Mouse (Mus musculus) midbrain, postnatal 0 days (tissue): ENCODE data around the gene Krt5. TPM values are rescaled to one million over a fixed set of nuclear protein-coding genes. Genes with fewer than 3 reads are reported as not detected.

Source experiments
- ATAC-seq: fragments of 200-750 bp; cut with Nextera tagmentation; 2 replicates; pipeline ENCODE4 v1.8.0; 2017; ENCODE audit warnings: moderate number of reproducible peaks, mild to moderate bottlenecking, moderate TSS enrichment, moderate library complexity; ENCODE audit not compliant: low FRiP score
- DNase-seq: peaks from one replicate; pipeline ENCODE4 v3.0.0-alpha.2; 2015; ENCODE audit warnings: low spot score
- H3K27ac ChIP-seq: fragments of 300-500 bp; sonication (generic); 2 replicates; pipeline ENCODE4 v1.5.1; 2014; ENCODE audit warnings: low read depth, mild to moderate bottlenecking, low read length, mixed read lengths
- H3K27me3 ChIP-seq: fragments of 300-500 bp; sonication (generic); 2 replicates; pipeline ENCODE4 v1.6.1; 2014; ENCODE audit warnings: low read length, control low read depth, mixed read lengths; ENCODE audit not compliant: insufficient read depth
- H3K36me3 ChIP-seq: fragments of 300-500 bp; sonication (generic); 2 replicates; pipeline ENCODE4 v1.6.1; 2014; ENCODE audit warnings: low read length, control low read depth, mixed read lengths; ENCODE audit not compliant: insufficient read depth
- H3K4me1 ChIP-seq: fragments of 300-500 bp; sonication (generic); 2 replicates; pipeline ENCODE4 v1.6.1; 2014; ENCODE audit warnings: mild to moderate bottlenecking, control low read depth, antibody characterized with exemption, low read length, mixed read lengths; ENCODE audit not compliant: insufficient read depth
- H3K4me2 ChIP-seq: fragments of 300-500 bp; sonication (generic); 2 replicates; pipeline ENCODE4 v1.6.1; 2014; ENCODE audit warnings: low read depth, mild to moderate bottlenecking, low read length, mixed read lengths; ENCODE audit not compliant: poor library complexity, severe bottlenecking
- H3K4me3 ChIP-seq: fragments of 300-500 bp; sonication (generic); 2 replicates; pipeline ENCODE4 v1.5.1; 2014; ENCODE audit warnings: low read depth, mild to moderate bottlenecking, low read length, moderate library complexity
- H3K9ac ChIP-seq: fragments of 300-500 bp; sonication (generic); replicated peaks from 2 replicates; pipeline ENCODE4 v1.6.1; 2014; ENCODE audit warnings: mild to moderate bottlenecking, low read length, moderate library complexity, mixed read lengths; ENCODE audit not compliant: poor library complexity, severe bottlenecking
- H3K9me3 ChIP-seq: fragments of 300-500 bp; sonication (generic); 2 replicates; pipeline ENCODE4 v1.6.1; 2016; ENCODE audit warnings: low read length, control low read depth
- CTCF ChIP-seq: IDR thresholded peaks from 2 replicates; pipeline ENCODE4 v1.5.1; 2016; ENCODE audit warnings: antibody characterized with exemption, mild to moderate bottlenecking
- WGBS: fragments of 180-500 bp; shearing (Covaris S2); extraction: QIAGEN DNeasy Blood & Tissue Kit; methylation state at CpG from one replicate; pipeline ENCODE4 v1.1.7; 2014; 5-methylcytosine and 5-hydroxymethylcytosine counted together
- polyA plus RNA-seq: library from polyadenylated mRNA; unstranded; fragments of >200 nt; fragmentation: Nextera tagmentation; extraction: Ambion mirVana; gene quantifications from 2 replicates; pipeline ENCODE4 v1.2.1, GENCODE M21; 2015
- total RNA-seq: library from RNA; depleted of rRNA; stranded (reverse); fragments of >200 nt; gene quantifications from 2 replicates; pipeline ENCODE4 v1.2.3, GENCODE M21; 2014; rRNA removed

The Krt5 gene
- 6.4 TPM in 1 of 2 replicates, not detected in the other for total RNA-seq
- 0.14 TPM in 1 of 2 replicates, not detected in the other for polyA plus RNA-seq

GRCm38 (mm10) chr15:101712720-101713119 is at the start of gene Krt5:
Gene Krt5, minus strand, starts transcription at chr15:101712898.
- Histone ChIP-seq H3K27me3 (no peaks in the 10 kb centered on the region), H3K9ac (no peak within 1 kb of the TSS), H3K9me3 (no peaks in the 10 kb centered on the region), H3K4me2 (no peak within 1 kb of the TSS), H3K27ac (no peak within 1 kb of the TSS), H3K36me3 (no peaks in the 10 kb centered on the region), H3K4me1 (no peaks in the 10 kb centered on the region; the same call in 1 of the 2 replicates), H3K4me3 (no peak within 1 kb of the TSS)
- no peak for DNase-seq
- no peak for ATAC-seq
- 76% methylated on average over 13 of the region's 13 CpGs for WGBS
- TF ChIP-seq CTCF: no peak

GRCm38 (mm10) chr15:101742711-101743110 is 30.0 kb upstream of the Krt5 start, which contains the start of gene Krt71:
Gene Krt71, minus strand, starts transcription at chr15:101743109.
- Histone ChIP-seq H3K4me3 (no peak within 1 kb of the TSS), H3K9me3 (no peaks in the 10 kb centered on the region), H3K4me1 (no peaks in the 10 kb centered on the region; the same call in 1 of the 2 replicates), H3K27ac (no peak within 1 kb of the TSS), H3K36me3 (no peaks in the 10 kb centered on the region), H3K9ac (no peak within 1 kb of the TSS), H3K4me2 (no peak within 1 kb of the TSS), H3K27me3 (no peaks in the 10 kb centered on the region)
- TF ChIP-seq CTCF: no peak
- 60% methylated on average over 14 of the region's 14 CpGs for WGBS
- ATAC-seq: no peak
- no peak for DNase-seq

GRCm38 (mm10) chr15:101737786-101738185 is 25.1 kb upstream of the Krt5 start:
- Histone ChIP-seq H3K4me1 (no peaks in the 10 kb centered on the region; the same call in 1 of the 2 replicates), H3K9ac (no peak overlapping the region), H3K27me3 (no peaks in the 10 kb centered on the region), H3K27ac (no peak overlapping the region), H3K4me2 (no peak overlapping the region), H3K4me3 (no peak overlapping the region), H3K9me3 (no peaks in the 10 kb centered on the region), H3K36me3 (no peaks in the 10 kb centered on the region)
- DNase-seq (peak; percentile 10), ATAC-seq (no peak)
- no peak for TF ChIP-seq CTCF
- 59% methylated on average over 7 of the region's 7 CpGs for WGBS

GRCm38 (mm10) chr15:101730653-101731052 is 18.0 kb upstream of the Krt5 start:
- Histone ChIP-seq H3K36me3 (no peaks in the 10 kb centered on the region), H3K4me1 (no peaks in the 10 kb centered on the region), H3K4me2 (no peak overlapping the region), H3K27me3 (no peaks in the 10 kb centered on the region), H3K9me3 (no peaks in the 10 kb centered on the region), H3K27ac (no peak overlapping the region), H3K9ac (no peak overlapping the region), H3K4me3 (no peak overlapping the region)
- no peak for DNase-seq
- TF ChIP-seq CTCF: no peak
- ATAC-seq: no peak

GRCm38 (mm10) chr15:101724686-101725085 is 12.0 kb upstream of the Krt5 start:
- ATAC-seq (no peak), DNase-seq (no peak)
- Histone ChIP-seq H3K9ac (no peak overlapping the region), H3K9me3 (no peaks in the 10 kb centered on the region), H3K4me3 (no peak overlapping the region), H3K27ac (no peak overlapping the region), H3K4me1 (no peaks in the 10 kb centered on the region), H3K27me3 (no peaks in the 10 kb centered on the region), H3K36me3 (no peaks in the 10 kb centered on the region), H3K4me2 (no peak overlapping the region)
- 83% methylated on average over 5 of the region's 5 CpGs for WGBS
- TF ChIP-seq CTCF: no peak

GRCm38 (mm10) chr15:101715831-101716230 is 3.1 kb upstream of the Krt5 start:
- TF ChIP-seq CTCF: no peak
- H3K9me3 ChIP-seq: no peaks in the 10 kb centered on the region
- no peaks in the 10 kb centered on the region for H3K27me3 ChIP-seq
- ATAC-seq (no peak), DNase-seq (no peak)
- no peaks in the 10 kb centered on the region; the same call in 1 of the 2 replicates for H3K4me1 ChIP-seq
- H3K4me2 ChIP-seq: no peak overlapping the region
- WGBS: 81% methylated on average over 3 of the region's 3 CpGs
- no peak overlapping the region for H3K9ac ChIP-seq
- no peaks in the 10 kb centered on the region for H3K36me3 ChIP-seq
- H3K27ac ChIP-seq: no peak overlapping the region
- H3K4me3 ChIP-seq: no peak overlapping the region
